Mouse (Mus musculus): ENCODE measurements around the gene Vmn2r75. TPM values are rescaled to one million over a fixed set of nuclear protein-coding genes. Genes with fewer than 3 reads are reported as not detected.
"Not testable (repeated sequence)": the region's sequence is repeated elsewhere in the genome, so short reads cannot be mapped to it uniquely, and the experiment has no call there.

Gene Vmn2r75
- polyA plus RNA-seq (2011; ENCODE audit: insufficient read depth, insufficient read length, low replicate concordance, missing spikeins) = not detected in 2 replicates

DNA sequence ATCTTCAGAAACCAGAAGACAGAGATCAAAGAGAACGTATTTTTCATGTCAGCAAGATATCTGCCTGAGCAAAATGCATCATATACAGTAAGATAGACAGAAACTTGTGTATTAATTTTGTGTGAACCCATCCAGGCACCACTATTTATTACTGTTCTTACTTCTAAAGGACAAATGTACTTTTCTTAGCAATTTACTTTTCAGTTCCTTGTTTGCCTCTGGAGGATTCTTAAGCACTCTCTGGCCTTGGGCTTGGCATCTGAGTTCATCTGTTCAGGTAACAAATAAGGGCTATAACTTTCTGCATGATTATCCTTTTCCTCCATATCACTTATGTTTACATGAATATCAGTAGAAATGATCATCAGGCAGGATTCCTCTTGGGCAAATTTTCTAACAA, at the start of gene Vmn2r75:
Gene Vmn2r75 (minus strand): TSS at position 101 of the 400 bp plus-strand sequence.
- WGBS = 29% methylated on average over 1 of the region's 1 CpGs
- not testable (repeated sequence) for H3K4me3 ChIP-seq (replicated peaks; ENCODE audit: control insufficient read depth, low read depth, low read length); H3K4me1 ChIP-seq (ENCODE audit: control insufficient read depth, insufficient read depth, low read length); H3K27ac ChIP-seq (ENCODE audit: control insufficient read depth, insufficient read depth, low read depth, low read length, poor library complexity)

DNA sequence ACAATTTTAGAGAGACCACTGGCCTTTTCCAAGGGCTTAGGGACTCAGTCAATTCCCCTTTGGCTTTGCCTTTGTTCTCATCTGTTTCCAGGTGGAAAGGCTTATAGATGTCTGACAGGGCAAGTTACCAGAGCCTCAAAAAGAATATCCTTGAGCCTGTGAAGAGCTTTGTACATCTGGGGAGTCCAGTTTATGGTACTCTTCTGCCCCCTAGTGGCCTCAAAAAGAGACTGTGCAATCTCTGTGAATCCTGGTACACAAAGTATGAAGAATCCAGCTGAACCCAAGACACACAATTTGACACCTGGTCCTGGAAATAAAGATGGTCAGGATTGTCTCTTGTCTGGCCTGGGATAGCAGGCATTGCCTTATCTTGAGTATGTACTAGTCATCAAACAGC, 39.8 kb upstream of the Vmn2r75 start:
- no peak for TF ChIP-seq CTCF (IDR thresholded peaks at IDR 0.05; ENCODE audit: control insufficient read depth, insufficient read depth, low read length)
- no peak for TF ChIP-seq POLR2A (IDR thresholded peaks at IDR 0.05; ENCODE audit: borderline replicate concordance, control insufficient read depth, low read depth, low read length)
- H3K27ac ChIP-seq (ENCODE audit: control insufficient read depth, insufficient read depth, low read depth, low read length, poor library complexity) = no peak overlapping the region
- H3K4me3 ChIP-seq (replicated peaks; ENCODE audit: control insufficient read depth, low read depth, low read length) = no peak overlapping the region
- H3K4me1 ChIP-seq (ENCODE audit: control insufficient read depth, insufficient read depth, low read length) = no peaks in the 10 kb centered on the region

Other genes starting within 250 kb of the Vmn2r75 start
- 0.20 and 0.45 TPM in 2 replicates for gene Vmn2r74, start 210.1 kb downstream of the Vmn2r75 start, polyA plus RNA-seq (2011; ENCODE audit: insufficient read depth, insufficient read length, low replicate concordance, missing spikeins)
- gene Vmn2r76, start 74.5 kb upstream of the Vmn2r75 start, polyA plus RNA-seq (2011; ENCODE audit: insufficient read depth, insufficient read length, low replicate concordance, missing spikeins) = 0.38 and 0.62 TPM in 2 replicates
- not detected in 2 replicates for gene Olfr310, start 105.4 kb upstream of the Vmn2r75 start, polyA plus RNA-seq (2011; ENCODE audit: insufficient read depth, insufficient read length, low replicate concordance, missing spikeins)
- gene Olfr309, start 141.9 kb upstream of the Vmn2r75 start, polyA plus RNA-seq (2011; ENCODE audit: insufficient read depth, insufficient read length, low replicate concordance, missing spikeins) = not detected in 2 replicates
- gene Olfr308, start 153.9 kb upstream of the Vmn2r75 start, polyA plus RNA-seq (2011; ENCODE audit: insufficient read depth, insufficient read length, low replicate concordance, missing spikeins) = not detected in 2 replicates
- gene Olfr307, start 165.8 kb upstream of the Vmn2r75 start, polyA plus RNA-seq (2011; ENCODE audit: insufficient read depth, insufficient read length, low replicate concordance, missing spikeins) = not detected in 2 replicates
- gene Olfr305, start 195.2 kb upstream of the Vmn2r75 start, polyA plus RNA-seq (2011; ENCODE audit: insufficient read depth, insufficient read length, low replicate concordance, missing spikeins) = not detected in 2 replicates
- not detected in 2 replicates for gene Olfr304, start 214.9 kb upstream of the Vmn2r75 start, polyA plus RNA-seq (2011; ENCODE audit: insufficient read depth, insufficient read length, low replicate concordance, missing spikeins)
- not detected in 2 replicates for gene Olfr303, start 226.0 kb upstream of the Vmn2r75 start, polyA plus RNA-seq (2011; ENCODE audit: insufficient read depth, insufficient read length, low replicate concordance, missing spikeins)
- gene Olfr301, start 232.1 kb upstream of the Vmn2r75 start, polyA plus RNA-seq (2011; ENCODE audit: insufficient read depth, insufficient read length, low replicate concordance, missing spikeins) = not detected in 2 replicates